In the genomic region with DNA sequence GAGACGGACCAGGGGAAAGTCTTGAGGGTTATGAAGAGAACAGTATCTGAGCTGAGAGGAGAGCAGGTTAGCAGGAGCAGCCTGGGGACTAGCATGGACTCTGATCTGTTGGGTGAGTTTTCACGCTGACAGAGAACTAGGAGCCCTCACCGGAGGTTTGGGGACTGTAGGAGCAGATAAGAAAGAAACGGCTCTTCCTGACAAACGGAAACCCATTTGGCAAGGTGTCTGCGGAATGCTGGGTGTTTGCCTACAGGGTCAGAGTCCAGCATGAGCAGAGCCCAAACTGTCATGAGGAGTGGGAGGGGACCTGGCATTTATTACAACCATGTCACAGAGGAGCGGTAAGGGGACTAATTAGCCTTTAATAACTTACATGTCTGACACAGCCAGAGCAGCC, we compare ENCODE assay signal across 12 mouse cellular contexts. TPM values are rescaled to one million over a fixed set of nuclear protein-coding genes. Genes with fewer than 3 reads are reported as not detected.
DNase-seq lines count a peak whose midpoint lies in the region; ATAC-seq lines count a peak whose summit lies in the region.
"Had no signal": no experiment of that assay in that cellular context is flagged by ENCODE, and none has a peak within 500 bp of the region (broad histone marks: within the 10 kb centered on the region; RNA-seq: fewer than 3 reads in every experiment).

No protein-coding gene starts in this region.

- no peaks in the 10 kb centered on the region for H3K9me3 ChIP-seq in kidney, embryonic 15.5 days (replicated peaks)
- H3K9me3 ChIP-seq in intestine, embryonic 14.5 days (ENCODE audit: control insufficient read depth, low read length): peaks cover 6% of the 10 kb centered on the region; the same call in 1 of the 2 replicates
- H3K9me3 ChIP-seq in stomach, embryonic 16.5 days (replicated peaks; ENCODE audit: control insufficient read depth, low read length): no peaks in the 10 kb centered on the region; the same call in 1 of the 2 replicates
- H3K9me3 ChIP-seq: forebrain, embryonic 13.5 days; lung, embryonic 15.5 days had no signal

- no peaks in the 10 kb centered on the region for H3K27me3 ChIP-seq in kidney, embryonic 15.5 days
- no peaks in the 10 kb centered on the region for H3K27me3 ChIP-seq in intestine, embryonic 14.5 days (replicated peaks; ENCODE audit: control insufficient read depth, insufficient read depth, low read length)
- H3K27me3 ChIP-seq in stomach, embryonic 16.5 days (ENCODE audit: control insufficient read depth, insufficient read depth, low read length): no peaks in the 10 kb centered on the region
- H3K27me3 ChIP-seq: forebrain, embryonic 13.5 days; lung, embryonic 15.5 days had no signal

- no peaks in the 10 kb centered on the region for H3K36me3 ChIP-seq in kidney, embryonic 15.5 days
- no peaks in the 10 kb centered on the region for H3K36me3 ChIP-seq in intestine, embryonic 14.5 days (ENCODE audit: control insufficient read depth, insufficient read depth, low read length)
- no peaks in the 10 kb centered on the region for H3K36me3 ChIP-seq in stomach, embryonic 16.5 days (ENCODE audit: control insufficient read depth, insufficient read depth, low read length)
- H3K36me3 ChIP-seq: lung, embryonic 15.5 days had no signal

- peak; percentile 59 for DNase-seq in kidney, adult 18-20 months
- no peak for DNase-seq in intestine, embryonic 14.5 days (ENCODE audit: low spot score)
- peak; percentile 52 for DNase-seq in liver
- no peak for DNase-seq in urinary bladder, adult 2 months (ENCODE audit: low spot score)
- DNase-seq in ovary, postnatal 10 days (ENCODE audit: low spot score): no peak
- DNase-seq: embryo, embryonic 11 days; spleen, adult 18-20 months had no signal

- 27% methylated on average over 7 of the region's 7 CpGs for WGBS in kidney, embryonic 15.5 days
- WGBS in intestine, embryonic 14.5 days: 40% methylated on average over 7 of the region's 7 CpGs
- WGBS in stomach, embryonic 16.5 days: 29% methylated on average over 7 of the region's 7 CpGs

- no peak overlapping the region for H3K27ac ChIP-seq in kidney, embryonic 15.5 days
- no peak overlapping the region for H3K27ac ChIP-seq in intestine, embryonic 14.5 days (ENCODE audit: low read depth)
- H3K27ac ChIP-seq in stomach, embryonic 16.5 days (ENCODE audit: low read length): no peak overlapping the region
- H3K27ac ChIP-seq: forebrain, embryonic 13.5 days; hindbrain, postnatal 0 days; lung, embryonic 15.5 days had no signal

- no peak overlapping the region for H3K4me2 ChIP-seq in kidney, embryonic 15.5 days
- H3K4me2 ChIP-seq in intestine, embryonic 14.5 days (ENCODE audit: low read length): peak overlapping the region; percentile 18
- H3K4me2 ChIP-seq in stomach, embryonic 16.5 days (ENCODE audit: low read depth, low read length): 0 out of 2 replicates have a peak overlapping the region, but pooled peaks have one; percentile 6
- H3K4me2 ChIP-seq: forebrain, embryonic 13.5 days; lung, embryonic 15.5 days had no signal

- no peak for ATAC-seq in kidney, embryonic 15.5 days (replicated peaks; ENCODE audit: low FRiP score)
- ATAC-seq in intestine, embryonic 14.5 days (replicated peaks; ENCODE audit: low FRiP score, low TSS enrichment, low read depth): peak; percentile 67
- ATAC-seq in stomach, embryonic 16.5 days (ENCODE audit: insufficient read depth, low FRiP score): no peak
- ATAC-seq: forebrain, embryonic 13.5 days; hindbrain, postnatal 0 days had no signal

- H3K9ac ChIP-seq in kidney, embryonic 15.5 days: no peak overlapping the region
- H3K9ac ChIP-seq in intestine, embryonic 14.5 days (ENCODE audit: low read length): no peak overlapping the region
- no peak overlapping the region for H3K9ac ChIP-seq in stomach, embryonic 16.5 days (ENCODE audit: low read length)
- H3K9ac ChIP-seq: forebrain, embryonic 13.5 days; lung, embryonic 15.5 days had no signal

- no peak overlapping the region for H3K4me3 ChIP-seq in kidney, embryonic 15.5 days (replicated peaks)
- no peak overlapping the region for H3K4me3 ChIP-seq in intestine, embryonic 14.5 days (ENCODE audit: low read depth, low read length)
- no peak overlapping the region for H3K4me3 ChIP-seq in stomach, embryonic 16.5 days (replicated peaks; ENCODE audit: low read length)
- H3K4me3 ChIP-seq: forebrain, embryonic 13.5 days; lung, embryonic 15.5 days had no signal

- H3K4me1 ChIP-seq in kidney, embryonic 15.5 days: peaks cover 12% of the 10 kb centered on the region
- H3K4me1 ChIP-seq in intestine, embryonic 14.5 days (replicated peaks; ENCODE audit: control insufficient read depth, insufficient read depth, low read length): no peaks in the 10 kb centered on the region
- peaks cover 8% of the 10 kb centered on the region; the same call in 1 of the 2 replicates for H3K4me1 ChIP-seq in stomach, embryonic 16.5 days (ENCODE audit: control insufficient read depth, insufficient read depth, low read length)
- H3K4me1 ChIP-seq: forebrain, embryonic 13.5 days; lung, embryonic 15.5 days had no signal

RNA-seq across cellular contexts. Expression of gene Mgme1, which starts 40.0 kb away (rescaled TPM):
- 24.2 and 25.3 TPM in 2 replicates for polyA plus RNA-seq in kidney, embryonic 15.5 days (2015; fragmentation: Nextera tagmentation; extraction: Ambion mirVana)
- polyA plus RNA-seq in intestine, embryonic 14.5 days (2014; fragmentation: Nextera tagmentation; extraction: Ambion mirVana): 21.1 and 22.9 TPM in 2 replicates
- 18.3 and 20.0 TPM in 2 replicates for polyA plus RNA-seq in stomach, embryonic 16.5 days (2015; fragmentation: Nextera tagmentation; extraction: Ambion mirVana)
- polyA plus RNA-seq in urinary bladder, adult 2 months (2012; rRNA removed): 8.3 TPM in 2 replicates

RNA-seq across cellular contexts. Expression of gene Snx5, which starts 40.2 kb away (rescaled TPM):
- 125 and 129 TPM in 2 replicates for polyA plus RNA-seq in kidney, embryonic 15.5 days (2015; fragmentation: Nextera tagmentation; extraction: Ambion mirVana)
- polyA plus RNA-seq in intestine, embryonic 14.5 days (2014; fragmentation: Nextera tagmentation; extraction: Ambion mirVana): 134 and 139 TPM in 2 replicates
- polyA plus RNA-seq in stomach, embryonic 16.5 days (2015; fragmentation: Nextera tagmentation; extraction: Ambion mirVana): 106 and 109 TPM in 2 replicates
- polyA plus RNA-seq in urinary bladder, adult 2 months (2012; rRNA removed): 66.6 and 72.2 TPM in 2 replicates

Comparison
In these comparisons a context has a peak if more than half of its experiments do, and no peak if none do; other contexts are left out.
1. DNase-seq: peak in kidney, adult 18-20 months (single experiment) and liver (single experiment); none in intestine, embryonic 14.5 days (single experiment), urinary bladder, adult 2 months (single experiment) and ovary, postnatal 10 days (single experiment).